Mouse (Mus musculus): ENCODE measurements around the gene Ostm1. TPM values are rescaled to one million over a fixed set of nuclear protein-coding genes. Genes with fewer than 3 reads are reported as not detected.

Gene Ostm1
- total RNA-seq, 2 experiments from 2014 or later, result 32.0 to 34.1 TPM

DNA sequence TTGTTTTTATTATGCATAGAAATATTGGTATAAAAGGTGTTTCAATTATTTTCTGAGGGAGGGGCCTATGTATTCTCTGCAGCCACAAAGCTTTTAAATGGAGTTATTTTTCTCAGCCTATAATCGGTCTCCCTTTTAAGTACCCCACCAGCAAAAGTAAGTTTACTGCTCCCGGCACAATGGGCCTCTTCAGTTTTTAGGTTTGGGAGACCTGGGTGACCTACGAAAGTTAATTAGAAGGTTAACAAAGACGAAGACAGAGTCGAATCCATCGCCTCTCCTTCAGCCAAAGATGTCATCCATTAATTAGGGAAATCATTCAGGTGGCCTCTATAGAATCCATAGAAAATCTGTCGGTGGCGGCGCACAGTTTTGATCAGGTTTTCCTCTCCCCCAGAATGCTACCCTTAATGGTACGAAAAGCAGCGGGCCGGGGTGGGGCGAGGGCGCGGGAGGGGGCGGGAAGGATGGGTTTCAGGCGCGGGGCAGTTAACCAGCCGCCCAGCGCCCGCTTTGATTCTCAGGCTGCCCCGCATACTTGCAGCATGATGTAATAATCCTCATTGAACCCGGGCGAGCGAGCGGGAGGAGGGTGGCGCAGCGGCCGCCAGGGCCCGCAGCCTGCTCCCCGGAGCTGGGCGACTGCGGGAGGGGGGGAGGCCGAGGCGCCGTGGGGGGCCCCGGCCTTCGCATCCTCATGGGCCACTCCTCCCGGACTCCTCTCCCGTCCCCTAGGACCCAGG is 30.2 kb downstream of the Ostm1 start:
- intact Hi-C loops (cut with DNase I), result no loop called here
- no peak for DNase-seq

GRCm38 (mm10) chr10:42614766-42615165 is 31.1 kb downstream of the Ostm1 start:
- intact Hi-C loops (cut with DNase I), result no loop called here
- no peak for DNase-seq

DNA sequence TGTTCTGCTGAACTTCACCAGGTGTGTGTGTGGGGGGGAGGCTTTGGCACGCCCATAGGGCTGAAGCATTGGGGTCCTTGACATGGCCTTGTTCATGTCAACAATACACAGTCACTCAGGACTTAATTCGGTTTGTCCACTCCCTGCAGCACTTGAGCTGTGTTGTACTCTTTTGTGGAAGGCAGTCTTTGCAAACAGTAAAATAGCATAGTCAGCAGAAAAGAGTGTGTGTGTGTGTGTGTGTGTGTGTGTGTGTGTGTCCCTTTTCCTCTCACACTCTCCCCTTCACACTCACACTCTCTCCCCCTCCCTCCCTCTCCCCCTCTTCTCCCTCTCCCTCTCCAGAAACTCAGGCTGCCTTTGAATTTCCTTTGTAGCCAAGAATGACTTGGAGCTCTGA is 34.7 kb downstream of the Ostm1 start:
- intact Hi-C loops (cut with DNase I), result no loop called here
- DNase-seq, result no peak

GRCm38 (mm10) chr10:42625907-42626306 is 42.3 kb downstream of the Ostm1 start:
- intact Hi-C loops (cut with DNase I), result no loop called here

DNA sequence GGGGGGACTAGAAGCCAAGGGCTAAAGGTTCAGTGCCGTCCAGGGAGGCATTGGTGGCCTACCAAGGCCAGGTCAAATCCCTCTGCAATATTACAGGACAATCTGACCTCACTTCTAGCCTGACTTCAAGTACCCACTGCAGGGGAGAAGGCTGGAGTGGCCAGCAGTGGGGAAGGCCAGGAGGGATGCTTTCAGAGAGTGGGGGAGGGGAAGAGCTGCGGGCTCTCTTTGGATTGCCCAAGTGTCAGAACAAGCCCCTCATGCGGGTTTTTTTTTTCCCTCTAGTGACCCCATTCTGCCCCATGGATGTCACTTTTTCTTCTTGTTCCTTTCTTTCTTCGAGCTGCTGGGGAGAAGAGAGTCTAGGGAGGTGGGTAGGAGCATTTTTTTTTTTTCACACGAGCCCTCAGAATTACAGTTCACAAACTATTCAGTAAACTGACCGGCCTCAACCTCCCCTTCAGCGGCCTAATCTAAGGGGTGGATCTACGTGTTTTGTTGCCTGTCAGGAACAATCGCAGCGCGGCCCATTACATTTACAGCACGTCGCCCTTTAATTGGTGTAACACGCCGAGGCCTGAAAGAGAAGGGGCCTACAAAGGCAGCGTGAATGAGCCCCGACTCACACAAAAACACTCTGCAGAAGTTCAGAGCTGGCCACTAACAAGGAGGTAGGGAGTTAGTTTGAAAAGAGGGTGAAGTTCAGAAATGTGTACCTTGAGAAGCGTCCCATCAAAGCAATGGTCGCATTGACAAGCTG is 47.2 kb downstream of the Ostm1 start:
- DNase-seq, result no peak
- intact Hi-C loops (cut with DNase I), result loop anchor here (5.0 kb wide), 2 partner anchors 48 to 308 kb away; partner anchors contain the start of genes Nr2e1 and Ostm1

More at GRCm38 (mm10) chr10:42625907-42626306, 42.3 kb downstream of the Ostm1 start:
- DNase-seq, result no peak

GRCm38 (mm10) chr10:42631754-42632452 is 48.3 kb downstream of the Ostm1 start:
- intact Hi-C loops (cut with DNase I), result loop anchor here (5.0 kb wide), 2 partner anchors 50 to 310 kb away; partner anchors contain the start of genes Nr2e1 and Ostm1
- DNase-seq, result no peak

GRCm38 (mm10) chr10:42632453-42633360 is 49.1 kb downstream of the Ostm1 start:
- no peak for DNase-seq

DNA sequence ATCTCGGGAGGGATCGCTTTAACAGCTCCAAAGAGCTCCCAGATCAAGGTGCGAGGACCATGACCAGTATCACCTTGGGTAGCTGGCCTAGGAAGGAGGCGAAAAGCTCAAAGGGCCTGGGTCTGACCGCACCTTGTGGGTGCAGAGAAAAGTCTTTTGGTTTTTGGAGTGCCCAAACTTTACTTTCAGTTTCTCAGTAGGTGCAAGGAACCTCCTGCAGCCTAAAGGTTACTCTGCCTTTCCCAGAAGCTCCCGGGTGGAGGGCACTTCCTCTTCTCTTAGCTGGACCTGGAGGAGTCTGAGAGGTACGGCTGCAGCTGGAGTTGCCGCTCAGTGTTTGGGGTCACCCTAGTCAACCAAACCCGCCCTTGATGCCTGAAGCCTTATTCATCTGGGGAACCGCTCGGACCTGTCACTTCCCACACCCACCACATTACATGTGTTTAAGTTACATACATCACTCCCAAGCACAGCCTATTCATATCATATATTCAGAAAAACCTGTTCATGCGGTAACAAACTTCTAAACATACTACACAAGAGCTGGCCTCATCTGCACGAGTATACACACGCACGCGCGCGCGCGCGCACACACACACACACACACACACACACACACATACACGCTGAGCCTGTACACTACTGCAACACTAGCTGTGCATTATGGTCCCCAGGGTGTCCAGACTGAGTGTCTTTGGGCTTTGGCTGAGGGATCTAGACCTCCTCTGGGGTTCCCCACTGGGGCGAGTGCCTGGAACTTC is 49.9 kb downstream of the Ostm1 start:
- DNase-seq, result no peak
- intact Hi-C loops (cut with DNase I), result loop anchor here (5.0 kb wide), 2 partner anchors 51 to 311 kb away; partner anchors contain the start of genes Nr2e1 and Ostm1

More at GRCm38 (mm10) chr10:42632453-42633360, 49.1 kb downstream of the Ostm1 start:
- intact Hi-C loops (cut with DNase I), result loop anchor here (5.0 kb wide), 2 partner anchors 50 to 310 kb away; partner anchors contain the start of genes Nr2e1 and Ostm1

DNA sequence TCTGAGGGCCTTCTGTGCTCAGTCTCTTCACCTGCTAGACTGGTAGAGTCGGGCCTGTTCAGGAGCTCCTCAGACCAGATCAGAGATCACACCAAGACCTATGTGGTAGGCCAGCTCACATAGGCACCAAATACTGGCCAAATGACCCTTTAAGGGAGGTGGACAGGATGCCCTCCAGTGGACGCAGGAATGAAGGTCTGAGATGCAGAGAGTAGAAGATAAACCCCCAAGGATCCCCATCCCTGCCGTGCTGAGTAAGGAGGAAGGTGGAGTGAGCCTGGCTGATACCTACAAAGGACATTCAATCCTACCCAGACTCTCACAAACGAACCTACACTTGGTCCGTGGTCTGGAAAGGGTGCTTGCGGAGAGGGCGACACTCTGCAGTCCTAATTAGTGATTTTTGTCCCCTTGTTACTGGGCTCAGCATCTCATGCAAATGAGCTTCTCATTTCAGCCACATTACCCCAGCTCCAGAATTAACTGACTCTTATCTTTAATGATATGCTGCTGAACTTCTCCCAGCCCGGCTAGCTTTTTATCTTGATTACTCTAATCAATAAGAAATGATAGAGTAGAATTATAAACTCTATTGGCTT is 50.6 kb downstream of the Ostm1 start:
- no peak for DNase-seq
- intact Hi-C loops (cut with DNase I), result loop anchor here (5.0 kb wide), 2 partner anchors 52 to 312 kb away; partner anchors contain the start of genes Nr2e1 and Ostm1

GRCm38 (mm10) chr10:42635046-42635445 is 51.4 kb downstream of the Ostm1 start:
- no peak for DNase-seq
- intact Hi-C loops (cut with DNase I), result no loop called here

- DNase-seq, result no peak
- intact Hi-C loops (cut with DNase I), result loop anchor here (2.0 kb wide), 1 partner anchor 327 kb away; no protein-coding TSS in a partner anchor
These were observed 52.1 kb downstream of the Ostm1 start for GRCm38 (mm10) chr10:42635566-42636359.

GRCm38 (mm10) chr10:42636360-42637182 is 52.9 kb downstream of the Ostm1 start:
- intact Hi-C loops (cut with DNase I), result loop anchor here (2.0 kb wide), 1 partner anchor 328 kb away; no protein-coding TSS in a partner anchor
- DNase-seq, result no peak

- intact Hi-C loops (cut with DNase I), result loop anchor here (2.0 kb wide), 1 partner anchor 328 kb away; no protein-coding TSS in a partner anchor
- DNase-seq, result peak; percentile 31
These were observed 53.7 kb downstream of the Ostm1 start for GRCm38 (mm10) chr10:42637183-42637788.

- intact Hi-C loops (cut with DNase I), result no loop called here
- DNase-seq, result no peak
These were observed 56.2 kb downstream of the Ostm1 start for GRCm38 (mm10) chr10:42639856-42640255.

DNA sequence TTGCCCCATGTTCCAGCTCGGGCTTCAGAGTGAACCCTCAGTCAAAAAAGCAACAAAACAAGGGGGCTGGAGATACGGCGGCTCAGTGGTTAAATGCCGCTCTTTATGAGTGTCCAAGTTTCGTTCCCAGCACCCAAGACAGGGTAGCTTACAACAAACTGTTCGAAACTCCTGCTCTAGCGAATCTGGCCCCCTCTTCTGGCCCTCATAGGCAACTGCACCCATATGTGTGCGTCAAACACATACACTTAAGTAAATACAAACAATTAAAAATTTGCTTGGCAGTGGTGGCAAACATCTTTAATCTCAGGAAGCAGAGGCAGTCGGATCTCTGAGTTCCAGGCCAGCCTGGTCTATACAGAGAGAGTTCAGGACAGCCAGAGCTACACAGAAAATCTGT is 60.0 kb downstream of the Ostm1 start:
- DNase-seq, result no peak
- intact Hi-C loops (cut with DNase I), result no loop called here

- no peak for DNase-seq
- intact Hi-C loops (cut with DNase I), result no loop called here
These were observed 62.7 kb downstream of the Ostm1 start for GRCm38 (mm10) chr10:42646340-42646739.

All from left cerebral cortex, postnatal 4 days (tissue).